Mouse (Mus musculus) MEL (cell line): ENCODE results near the gene Sfn.

ENCODE experiments used
- CTCF ChIP-seq, 3 experiments: IDR thresholded peaks in 2 of 3; conservative IDR thresholded peaks in 1 of 3; 2 replicates each; pipeline ENCODE4 v1.5.1; 2011 to 2012; ENCODE audit warnings: low read length in 3 of 3, low read depth in 2 of 3, mild to moderate bottlenecking in 2 of 3, improper control_type of control experiment in 1 of 3, inconsistent platforms in 1 of 3, mixed read lengths in 1 of 3, moderate library complexity in 1 of 3; ENCODE audit not compliant: control insufficient read depth in 1 of 3, insufficient read depth in 1 of 3, poor library complexity in 1 of 3, severe bottlenecking in 1 of 3
- E2F4 ChIP-seq: IDR thresholded peaks from 2 replicates; pipeline ENCODE4 v1.6.1; 2011; ENCODE audit warnings: low read depth, low read length, improper control_type of control experiment, borderline replicate concordance
- EP300 ChIP-seq, 2 experiments: IDR thresholded peaks; 2 replicates each; pipeline ENCODE4 v1.6.1; 2011; ENCODE audit warnings: improper control_type of control experiment in 2 of 2, low read length in 2 of 2, low read depth in 1 of 2, mild to moderate bottlenecking in 1 of 2
- GATA1 ChIP-seq: IDR thresholded peaks from 2 replicates; pipeline ENCODE4 v1.6.1; 2011; ENCODE audit warnings: low read depth, low read length, improper control_type of control experiment
- MAX ChIP-seq: IDR thresholded peaks from 2 replicates; pipeline ENCODE4 v1.6.1; 2011; ENCODE audit warnings: low read length, improper control_type of control experiment
- MAZ ChIP-seq: IDR thresholded peaks from 2 replicates; pipeline ENCODE4 v1.6.1; 2012; ENCODE audit warnings: low read depth, mild to moderate bottlenecking, inconsistent platforms, low read length, improper control_type of control experiment
- NELFE ChIP-seq: IDR thresholded peaks from 2 replicates; pipeline ENCODE4 v1.6.1; 2011; ENCODE audit warnings: low read depth, low read length, improper control_type of control experiment
- POLR2A ChIP-seq, 2 experiments: IDR thresholded peaks; 2 replicates each; pipeline ENCODE4 v1.6.1; 2011 to 2012; ENCODE audit warnings: low read length in 2 of 2, mild to moderate bottlenecking in 2 of 2, control low read depth in 1 of 2, improper control_type of control experiment in 1 of 2, low read depth in 1 of 2, moderate library complexity in 1 of 2; ENCODE audit not compliant: control insufficient read depth in 1 of 2, insufficient read depth in 1 of 2, poor library complexity in 1 of 2
- USF1 ChIP-seq: IDR thresholded peaks from 2 replicates; pipeline ENCODE4 v1.6.1; 2014; ENCODE audit warnings: low read depth, mild to moderate bottlenecking, inconsistent platforms, low read length, improper control_type of control experiment, moderate library complexity
- ZKSCAN1 ChIP-seq: IDR thresholded peaks from 2 replicates; pipeline ENCODE4 v1.6.1; 2012; ENCODE audit warnings: low read depth, mild to moderate bottlenecking, inconsistent platforms, low read length, improper control_type of control experiment, moderate library complexity

GRCm38 (mm10) chr4:133651445-133651844, 49.5 kb upstream of the Sfn start:
- TF ChIP-seq ZKSCAN1: no peak
- no peak for TF ChIP-seq MAX
- no peak for TF ChIP-seq GATA1
- TF ChIP-seq USF1: no peak
- no peak for TF ChIP-seq POLR2A (IDR thresholded peaks at IDR 0.05; ENCODE audit: control insufficient read depth in 1 of 2, insufficient read depth in 1 of 2, low read depth in 1 of 2, low read length in 2 of 2, poor library complexity in 1 of 2)
- TF ChIP-seq MAZ: no peak
- TF ChIP-seq EP300 (IDR thresholded peaks at IDR 0.05; ENCODE audit: low read depth in 1 of 2, low read length in 2 of 2): no peak
- no peak for TF ChIP-seq NELFE
- no peak for TF ChIP-seq CTCF (IDR thresholded peaks at IDR 0.05 in 2 of 3, conservative IDR thresholded peaks at IDR 0.05 in 1 of 3; ENCODE audit: control insufficient read depth in 1 of 3, insufficient read depth in 1 of 3, low read depth in 2 of 3, low read length in 3 of 3, poor library complexity in 1 of 3, severe bottlenecking in 1 of 3)
- no peak for TF ChIP-seq E2F4
